Mouse (Mus musculus) frontal cortex, adult (tissue): ENCODE results near the gene Dgkh.
"Not testable (repeated sequence)": the region's sequence is repeated elsewhere in the genome, so short reads cannot be mapped to it uniquely, and the experiment has no call there.

Experiments used
- ATAC-seq: cut with Nextera tagmentation; 2 replicates; pipeline ENCODE4 v1.9.2; 2017; ENCODE audit warnings: mild to moderate bottlenecking, moderate library complexity, mixed read lengths; ENCODE audit not compliant: low TSS enrichment

Dgkh gene

DNA sequence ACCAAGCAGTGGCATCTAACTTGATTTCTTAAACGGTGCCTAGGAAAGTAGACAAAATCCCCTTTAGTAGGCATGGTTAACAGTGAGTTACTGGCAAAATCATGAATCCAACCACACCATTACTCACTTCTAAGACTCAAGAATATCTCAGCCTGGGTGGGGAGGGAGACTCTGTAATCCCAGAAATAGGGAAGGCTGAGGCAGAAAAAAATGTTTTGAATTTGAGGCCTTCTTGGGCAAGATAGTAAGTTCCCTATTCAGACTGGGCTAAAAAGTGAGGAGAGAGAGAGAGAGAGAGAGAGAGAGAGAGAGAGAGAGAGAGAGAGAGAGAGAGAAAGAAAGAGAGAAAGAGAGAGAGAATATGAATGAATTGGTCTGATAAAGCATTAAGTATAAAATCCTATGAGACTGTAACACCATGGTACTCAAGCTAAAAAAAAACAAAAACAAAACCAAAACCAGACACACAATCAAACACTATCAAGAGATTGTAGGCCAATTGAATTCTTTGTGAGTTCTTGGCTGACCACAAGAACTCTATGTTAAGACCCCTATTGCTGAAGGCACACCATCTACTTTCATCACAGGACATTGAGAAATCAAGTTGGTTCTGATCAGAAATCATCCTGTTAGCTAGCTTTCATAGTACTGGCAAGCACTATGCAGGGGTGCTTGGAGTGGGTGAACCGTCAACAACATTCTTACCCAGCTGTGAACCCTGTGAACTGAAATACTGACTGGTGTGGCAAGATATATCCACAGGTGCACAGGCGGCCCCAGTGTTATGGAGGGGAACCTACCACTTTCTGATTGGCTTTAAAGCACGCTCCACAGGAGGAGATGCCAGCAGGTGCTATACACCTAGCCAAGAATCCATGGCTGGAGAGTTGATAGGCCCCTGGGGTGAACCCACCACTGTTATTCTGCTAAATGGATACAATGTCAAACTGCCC, 101.4 kb downstream of the Dgkh start:
- no peak for ATAC-seq

DNA sequence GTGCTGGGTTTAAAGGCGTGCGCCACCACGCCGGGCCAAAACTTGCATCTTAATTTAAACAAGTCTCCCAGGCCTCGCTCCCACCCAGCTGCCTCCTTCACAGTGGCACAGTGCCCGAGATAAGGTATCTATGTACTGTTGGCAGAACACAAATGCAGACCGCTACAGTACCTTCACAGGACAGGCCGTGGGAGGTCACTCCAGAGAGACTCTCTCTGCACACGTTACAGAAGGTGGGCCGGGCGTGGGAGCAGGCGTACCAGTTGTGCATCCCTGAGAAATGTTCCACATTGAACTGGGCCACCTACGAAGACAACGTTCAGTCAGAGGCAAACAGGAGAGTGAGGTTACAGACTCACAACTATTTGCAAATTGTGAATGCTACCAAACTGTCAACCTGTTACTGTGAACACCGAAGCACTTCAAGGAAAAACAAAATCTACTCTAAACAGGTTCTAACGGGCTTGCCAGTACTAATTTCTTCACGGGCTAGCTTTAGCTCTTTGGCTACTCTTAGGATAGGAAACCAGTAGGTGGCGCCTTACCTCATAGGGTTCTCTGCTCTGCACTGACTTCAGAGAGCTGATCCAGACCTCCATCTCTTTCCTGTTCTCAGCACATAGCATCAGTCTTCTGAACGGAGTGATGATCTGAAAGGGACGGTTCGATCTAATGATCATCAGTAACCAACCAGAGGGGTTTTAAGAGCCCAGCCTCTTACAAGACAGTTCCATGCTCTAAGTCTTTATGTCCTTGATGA, 104.9 kb downstream of the Dgkh start:
- peak; percentile 82 for ATAC-seq

- ATAC-seq = no peak
These were observed 113.7 kb downstream of the Dgkh start for GRCm38 (mm10) chr14:78618883-78619295.

- peak; percentile 91 for ATAC-seq
These were observed 119.0 kb downstream of the Dgkh start for GRCm38 (mm10) chr14:78613569-78613968.

DNA sequence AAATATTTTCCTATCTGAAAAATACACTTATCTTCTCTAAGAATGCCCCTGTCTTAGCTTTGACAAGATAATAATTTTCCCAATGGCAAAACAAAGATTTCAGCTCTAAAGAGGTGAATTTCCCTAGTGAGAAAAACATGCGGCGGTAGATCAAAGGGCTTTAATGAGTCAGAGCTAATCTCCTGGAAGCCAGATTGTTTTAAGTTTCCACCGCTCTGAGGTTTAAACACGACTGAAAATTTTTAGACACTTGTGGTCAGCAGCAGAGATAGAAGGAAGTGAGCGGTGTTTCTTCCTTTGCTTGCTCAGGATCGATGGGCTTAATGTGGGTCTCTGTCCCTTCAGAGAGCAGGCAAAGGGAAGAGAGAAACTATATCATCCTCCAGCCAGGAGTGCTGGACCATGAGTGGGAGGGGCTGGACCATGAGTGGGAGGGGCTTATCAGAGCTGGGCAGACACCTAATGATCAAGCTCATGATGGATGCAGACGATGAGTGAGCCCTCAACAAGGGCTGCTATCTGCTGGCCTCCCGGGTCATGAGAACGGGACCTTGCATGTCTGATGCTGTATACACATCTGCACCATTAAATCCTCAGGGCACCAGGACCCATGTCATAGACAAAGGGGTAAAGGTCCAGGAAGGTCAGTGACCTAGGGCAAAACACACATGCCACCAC, 120.3 kb downstream of the Dgkh start:
- no peak for ATAC-seq

DNA sequence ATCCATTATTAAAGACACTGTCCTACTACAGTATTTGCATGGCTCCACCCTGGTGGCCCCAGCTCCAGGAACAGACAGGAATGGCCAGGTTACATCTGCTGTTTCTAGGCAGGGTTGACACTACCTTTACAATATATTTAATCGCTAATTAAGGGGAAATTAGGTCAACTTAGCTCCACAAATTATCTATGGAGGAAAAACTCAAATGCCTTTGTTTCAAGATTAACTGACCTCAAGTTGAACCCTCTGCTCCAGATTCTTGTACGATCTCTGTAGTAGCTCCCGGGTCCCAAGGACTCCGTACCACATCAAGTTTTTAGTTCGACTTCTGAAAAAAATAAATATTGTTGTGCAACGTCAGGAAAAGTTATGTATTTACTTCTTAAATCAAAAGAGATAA, 137.7 kb downstream of the Dgkh start:
- no peak for ATAC-seq

DNA sequence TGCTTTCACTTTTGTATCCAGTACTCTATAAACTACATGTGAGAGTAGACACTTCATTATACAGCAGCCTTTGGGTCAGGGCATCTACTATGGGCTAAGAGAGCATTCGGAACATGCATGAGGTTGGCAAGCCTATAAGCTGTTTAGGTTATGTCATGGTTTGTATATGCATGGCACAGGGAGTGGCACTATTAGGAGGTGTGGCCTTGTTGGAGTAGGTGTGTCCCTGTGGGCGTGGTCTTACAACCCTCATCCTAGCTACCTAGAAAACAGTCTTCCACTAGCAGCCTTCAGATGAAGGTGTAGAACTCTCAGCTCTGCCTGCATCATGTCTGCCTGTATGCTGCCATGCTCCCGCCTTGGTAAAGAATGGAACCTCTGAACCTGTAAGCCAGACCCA, 139.6 kb downstream of the Dgkh start:
- ATAC-seq = no peak

DNA sequence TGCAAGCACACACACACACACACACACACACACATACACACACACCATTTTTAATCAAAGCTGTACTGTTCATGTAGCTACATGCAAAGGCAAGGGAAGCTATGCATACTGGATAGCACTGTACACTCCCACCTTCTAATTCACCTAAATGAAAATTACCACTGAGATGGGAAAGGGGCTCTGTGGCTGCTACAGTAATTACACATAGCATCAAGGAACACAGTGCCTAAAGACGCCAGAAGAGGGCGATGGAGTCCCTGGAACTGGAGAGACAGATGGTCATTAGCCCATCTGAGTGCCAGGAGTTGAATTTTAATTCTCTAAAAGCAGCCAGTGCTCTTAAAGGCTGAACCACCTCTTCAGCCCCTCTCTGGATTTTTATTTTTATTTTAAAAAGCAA, 142.2 kb downstream of the Dgkh start:
- ATAC-seq = peak; percentile 75

- peak; percentile 92 for ATAC-seq
These were observed 148.4 kb downstream of the Dgkh start for GRCm38 (mm10) chr14:78584222-78584621.

DNA sequence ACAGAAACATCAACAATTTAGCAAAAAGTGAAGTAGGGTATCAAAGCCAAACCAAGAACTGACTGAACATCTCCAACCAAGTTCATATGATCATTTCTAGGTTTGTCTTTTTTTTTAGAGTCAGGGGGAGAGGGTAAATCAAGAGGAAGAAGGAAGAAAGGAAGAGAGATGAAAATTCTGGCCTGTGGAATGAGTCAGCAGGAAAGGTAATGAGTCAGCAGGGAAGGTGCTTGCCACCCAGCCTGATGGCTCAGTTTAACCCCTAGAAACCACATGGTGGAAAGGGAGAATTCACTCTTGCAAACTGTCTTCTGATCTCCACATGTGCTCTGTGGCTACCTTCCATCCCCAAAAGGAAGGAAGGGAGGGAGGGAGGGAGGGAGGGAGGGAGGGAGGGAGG, 149.4 kb downstream of the Dgkh start:
- no peak for ATAC-seq

DNA sequence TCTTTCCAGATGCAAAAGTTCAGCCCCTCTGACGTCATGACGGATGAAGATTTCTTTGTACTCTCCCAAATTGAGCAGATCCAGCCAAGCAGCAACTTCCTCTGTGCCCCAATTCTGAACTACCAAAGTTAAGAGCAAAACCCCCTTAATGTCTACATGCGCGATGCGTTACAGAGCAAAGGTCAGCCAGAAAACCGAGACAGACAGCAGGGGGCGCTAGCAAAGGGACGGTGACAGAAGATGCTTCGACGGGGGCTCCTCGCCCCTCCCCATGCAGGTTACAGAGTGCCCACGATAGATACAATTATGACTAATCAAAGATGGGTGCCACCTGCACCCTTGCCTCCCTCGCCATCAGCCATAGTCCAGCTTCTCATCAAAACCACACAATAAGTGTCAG, 156.7 kb downstream of the Dgkh start:
- ATAC-seq = no peak

DNA sequence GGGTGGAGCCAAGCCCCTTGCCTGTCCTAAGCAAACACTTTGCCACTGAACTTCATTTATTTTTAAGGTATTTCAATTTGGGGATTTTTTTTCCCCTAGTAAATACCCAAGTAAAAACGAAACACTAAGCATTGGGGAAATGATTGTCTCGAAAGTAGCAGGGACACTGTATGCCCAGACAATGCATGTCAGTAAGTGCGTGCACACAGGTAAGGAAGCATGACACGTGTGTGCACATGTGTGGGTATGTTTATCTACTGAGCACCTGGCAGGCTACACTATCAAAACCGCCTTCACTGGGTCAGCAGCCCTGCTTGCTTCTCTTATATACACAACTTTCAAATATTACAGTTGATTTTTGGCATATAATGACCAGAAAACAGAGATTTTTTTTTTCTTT, 164.2 kb downstream of the Dgkh start:
- no peak for ATAC-seq

DNA sequence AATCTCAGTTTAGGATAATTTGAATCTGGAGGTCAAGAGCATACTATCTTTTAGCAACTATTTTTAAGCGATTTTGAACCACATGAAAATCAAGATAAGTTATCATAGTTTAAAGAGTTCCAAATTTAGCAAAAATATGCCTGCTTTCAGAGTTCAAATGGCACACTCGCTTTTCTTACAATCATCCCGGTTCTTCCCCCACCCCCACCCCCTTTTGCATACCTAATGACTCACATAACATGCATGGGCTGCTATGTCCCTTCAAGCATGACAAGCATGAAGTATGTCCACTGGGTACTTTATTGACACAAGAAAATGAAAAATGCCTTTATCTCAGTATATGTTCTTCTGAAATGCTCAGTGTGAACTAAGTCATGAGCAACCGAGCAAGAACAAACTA, 166.1 kb downstream of the Dgkh start:
- no peak for ATAC-seq

DNA sequence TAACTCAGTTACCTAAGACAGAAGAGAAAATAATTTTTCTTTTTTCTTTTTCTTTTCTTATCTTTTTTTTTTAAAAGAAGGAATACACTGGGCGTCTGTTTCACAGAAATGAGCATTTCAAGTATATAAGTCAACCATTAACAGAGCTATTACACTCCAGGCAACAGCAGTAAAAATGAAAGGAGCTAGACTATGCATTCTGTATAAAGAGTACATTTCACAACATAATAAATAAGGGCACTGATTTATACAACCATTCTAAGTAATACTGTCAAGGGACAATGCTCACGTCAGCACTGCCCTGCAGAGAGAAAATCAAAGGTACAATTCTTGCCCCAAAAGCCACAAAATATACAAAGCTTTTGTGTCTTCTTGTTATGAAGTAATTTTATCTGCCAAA, 168.3 kb downstream of the Dgkh start:
- no peak for ATAC-seq

DNA sequence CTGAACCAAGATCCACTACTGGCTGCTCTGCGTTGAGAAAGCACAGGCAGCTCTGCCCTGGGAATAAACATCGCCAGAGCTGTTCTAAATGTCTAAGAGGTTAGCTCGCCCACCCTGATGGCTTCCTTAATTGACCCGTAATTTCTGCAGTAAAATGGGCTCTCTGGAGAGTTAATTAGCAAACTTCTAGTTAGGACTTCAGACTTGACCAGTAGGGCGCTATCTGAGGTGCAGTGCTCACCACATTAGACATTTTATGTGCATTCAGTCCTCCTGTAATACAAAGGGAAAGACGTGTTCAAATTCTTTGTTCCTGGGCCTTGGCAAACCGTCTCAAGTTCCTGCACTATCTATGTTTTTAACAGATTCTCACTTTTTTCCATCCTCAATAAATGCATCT, 169.4 kb downstream of the Dgkh start:
- ATAC-seq = no peak

- no peak for ATAC-seq
These were observed 170.5 kb downstream of the Dgkh start for GRCm38 (mm10) chr14:78562121-78562520.

DNA sequence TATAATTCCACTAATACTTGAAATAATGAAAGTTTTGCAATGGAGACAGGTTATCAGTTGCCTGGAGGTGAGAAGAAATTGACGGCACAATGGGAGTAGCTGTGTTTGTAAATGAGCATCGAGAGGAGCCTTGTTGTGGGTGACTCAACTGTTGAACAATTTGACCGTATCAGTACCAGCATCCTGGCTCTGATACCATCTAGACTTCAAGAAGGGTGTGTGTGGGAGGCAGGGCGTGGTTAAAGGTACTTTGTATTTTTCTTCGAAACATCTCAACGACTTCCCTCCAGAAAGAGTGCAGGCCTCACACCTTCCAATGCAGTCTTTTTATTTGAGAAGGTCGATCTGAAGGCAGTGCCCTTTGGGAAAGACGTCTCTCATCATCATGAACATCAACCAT, 173.5 kb downstream of the Dgkh start:
- ATAC-seq = no peak

DNA sequence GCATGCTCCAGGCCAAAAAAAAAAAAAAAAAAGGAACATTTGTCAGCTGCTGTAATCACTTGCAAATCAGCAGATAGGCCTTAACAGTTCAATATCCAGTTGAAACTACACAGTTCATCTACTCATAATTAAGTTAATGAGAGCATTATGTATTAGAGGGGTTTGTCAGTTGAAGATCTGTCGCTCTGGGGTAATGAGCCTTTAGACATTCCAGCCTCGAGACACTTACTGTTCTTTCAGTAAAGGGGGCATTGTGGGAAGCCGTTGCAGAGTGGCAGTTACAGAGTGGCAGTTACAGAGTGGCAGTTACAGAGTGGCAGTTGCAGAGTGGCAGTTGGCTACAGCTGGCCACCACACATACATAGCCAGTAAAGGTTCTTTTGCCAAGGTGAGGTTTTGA, 177.7 kb downstream of the Dgkh start:
- not testable (repeated sequence) for ATAC-seq

DNA sequence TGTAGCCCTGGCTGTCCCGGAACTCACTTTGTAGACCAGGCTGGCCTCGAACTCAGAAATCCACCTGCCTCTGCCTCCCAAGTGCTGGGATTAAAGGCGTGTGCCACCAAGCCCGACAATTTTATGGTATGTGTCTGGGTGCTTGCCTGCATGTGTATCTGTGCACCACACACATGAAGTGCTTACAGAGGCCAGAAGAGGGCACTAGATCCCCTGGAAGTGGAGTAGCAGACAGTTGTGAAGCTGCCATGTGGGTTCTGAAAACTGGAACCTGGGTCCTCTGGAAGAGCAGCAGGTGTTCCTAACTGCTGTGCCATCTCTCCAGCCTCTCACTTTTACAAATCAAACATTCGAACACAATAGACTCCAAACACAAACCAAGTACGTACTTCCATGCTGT, 178.9 kb downstream of the Dgkh start:
- no peak for ATAC-seq

GRCm38 (mm10) chr14:78548807-78549206, 183.8 kb downstream of the Dgkh start:
- ATAC-seq = no peak

DNA sequence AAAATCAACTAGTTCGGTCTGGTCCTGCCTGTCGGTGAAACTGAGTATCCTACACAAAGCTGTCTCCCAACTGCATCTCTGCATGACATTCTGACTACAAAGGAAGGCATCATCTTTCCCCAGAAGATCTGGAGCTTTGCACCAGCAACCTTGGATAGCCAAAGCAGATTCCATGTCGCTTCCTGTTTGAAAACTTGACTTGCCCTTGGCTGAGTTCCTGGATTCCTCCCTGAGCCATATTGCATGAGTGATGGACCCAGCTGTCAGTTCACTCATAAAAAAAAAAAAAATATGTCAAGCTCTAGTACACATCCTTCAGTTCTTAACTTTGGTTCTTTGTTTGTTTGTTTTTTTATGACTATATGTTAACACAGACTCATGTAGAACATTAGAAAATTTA, 191.3 kb downstream of the Dgkh start:
- ATAC-seq = no peak

GRCm38 (mm10) chr14:78539821-78540220, 192.8 kb downstream of the Dgkh start:
- no peak for ATAC-seq
